Mouse (Mus musculus) liver, postnatal 0 days (tissue): ENCODE measurements around the gene Phf24. TPM values are rescaled to one million over a fixed set of nuclear protein-coding genes. Genes with fewer than 3 reads are reported as not detected.

Experiments
- ATAC-seq: fragments of 200-750 bp; cut with Nextera tagmentation; 2 replicates; pipeline ENCODE4 v1.8.0; 2017; ENCODE audit warnings: mild to moderate bottlenecking, moderate library complexity
- DNase-seq: peaks from one replicate; pipeline ENCODE4 v3.0.0-alpha.2; 2016
- H3K27ac ChIP-seq: fragments of 300-500 bp; sonication (generic); 2 replicates; pipeline ENCODE4 v1.5.1; 2014; ENCODE audit warnings: antibody characterized with exemption, moderate library complexity, mild to moderate bottlenecking, low read depth
- H3K27me3 ChIP-seq: fragments of 300-500 bp; sonication (generic); 2 replicates; pipeline ENCODE4 v1.6.1; 2014; ENCODE audit warnings: low read length, control low read depth, mixed read lengths; ENCODE audit not compliant: insufficient read depth
- H3K36me3 ChIP-seq: fragments of 300-500 bp; sonication (generic); replicated peaks from 2 replicates; pipeline ENCODE4 v1.6.1; 2014; ENCODE audit warnings: mild to moderate bottlenecking, control low read depth, low read length, moderate library complexity, mixed read lengths; ENCODE audit not compliant: insufficient read depth
- H3K4me1 ChIP-seq: fragments of 300-500 bp; sonication (generic); 2 replicates; pipeline ENCODE4 v1.6.1; 2014; ENCODE audit warnings: antibody characterized with exemption, mild to moderate bottlenecking, control low read depth; ENCODE audit not compliant: insufficient read depth
- H3K4me2 ChIP-seq: fragments of 300-500 bp; sonication (generic); 2 replicates; pipeline ENCODE4 v1.6.1; 2014; ENCODE audit warnings: low read depth, mild to moderate bottlenecking, low read length, moderate library complexity, mixed read lengths
- H3K4me3 ChIP-seq: fragments of 300-500 bp; sonication (generic); 2 replicates; pipeline ENCODE4 v1.5.1; 2014; ENCODE audit warnings: low read depth, low read length
- H3K9ac ChIP-seq: fragments of 300-500 bp; sonication (generic); replicated peaks from 2 replicates; pipeline ENCODE4 v1.6.1; 2014; ENCODE audit warnings: mild to moderate bottlenecking, moderate library complexity
- H3K9me3 ChIP-seq: fragments of 300-500 bp; sonication (generic); 2 replicates; pipeline ENCODE4 v1.6.1; 2016; ENCODE audit warnings: mild to moderate bottlenecking, control low read depth, low read length, mixed read lengths
- CTCF ChIP-seq: sonication (generic); IDR thresholded peaks from 2 replicates; pipeline ENCODE4 v1.5.1; 2016; ENCODE audit warnings: antibody characterized with exemption, low read depth
- EP300 ChIP-seq: IDR thresholded peaks from 2 replicates; pipeline ENCODE4 v1.6.1; 2016; ENCODE audit warnings: antibody characterized with exemption, low read depth, mild to moderate bottlenecking
- WGBS: fragments of 180-500 bp; shearing (Covaris S2); extraction: QIAGEN DNeasy Blood & Tissue Kit; methylation state at CpG from one replicate; pipeline ENCODE4 v1.1.7; 2014; ENCODE audit not compliant: insufficient replicate concordance; 5-methylcytosine and 5-hydroxymethylcytosine counted together
- polyA plus RNA-seq: library from polyadenylated mRNA; unstranded; fragments of >200 nt; fragmentation: Nextera tagmentation; extraction: Ambion mirVana; gene quantifications from 2 replicates; pipeline ENCODE4 v1.2.1, GENCODE M21; 2015

The Phf24 gene
- polyA plus RNA-seq: 0.11 and 0.12 TPM in 2 replicates

GRCm38 (mm10) chr4:42916617-42917401, at the start of gene Phf24:
Gene Phf24, plus strand, starts transcription at chr4:42916660.
- TF ChIP-seq EP300 (no peak), CTCF (no peak)
- Histone ChIP-seq H3K27me3 (peaks cover 40% of the 10 kb centered on the region), H3K4me3 (peak within 1 kb of the TSS; percentile 49), H3K36me3 (no peaks in the 10 kb centered on the region), H3K9ac (0 out of 2 replicates have a peak within 1 kb of the TSS, but pooled peaks have one; percentile 7), H3K4me2 (peak within 1 kb of the TSS; percentile 76), H3K4me1 (peaks cover 3% of the 10 kb centered on the region; the same call in 1 of the 2 replicates), H3K9me3 (no peaks in the 10 kb centered on the region), H3K27ac (no peak within 1 kb of the TSS)
- ATAC-seq (no peak), DNase-seq (no peak)
- 5% methylated on average over 48 of the region's 90 CpGs for WGBS

- Histone ChIP-seq H3K9ac (no peak overlapping the region), H3K4me2 (0 out of 2 replicates have a peak overlapping the region, but pooled peaks have one; percentile 7), H3K36me3 (no peaks in the 10 kb centered on the region), H3K4me3 (no peak overlapping the region), H3K4me1 (peaks cover 27% of the 10 kb centered on the region), H3K27ac (peak overlapping the region; percentile 66), H3K27me3 (no peaks in the 10 kb centered on the region), H3K9me3 (no peaks in the 10 kb centered on the region)
- peak; percentile 99 for TF ChIP-seq EP300
- no peak for TF ChIP-seq CTCF
- DNase-seq (no peak), ATAC-seq (peak; percentile 95)
- 29% methylated on average over 3 of the region's 3 CpGs for WGBS
These were observed 49.1 kb upstream of the Phf24 start for GRCm38 (mm10) chr4:42867390-42867789.

- no peak for DNase-seq
- peak overlapping the region; percentile 66 for H3K27ac ChIP-seq
- no peaks in the 10 kb centered on the region for H3K36me3 ChIP-seq
- WGBS: 78% methylated on average over 5 of the region's 5 CpGs
- no peak overlapping the region for H3K4me3 ChIP-seq
- peak overlapping the region; percentile 7; the same call in 1 of the 2 replicates for H3K4me2 ChIP-seq
- H3K9ac ChIP-seq: no peak overlapping the region
- no peaks in the 10 kb centered on the region for H3K27me3 ChIP-seq
- peaks cover 27% of the 10 kb centered on the region for H3K4me1 ChIP-seq
- no peak for ATAC-seq
- TF ChIP-seq EP300: no peak
- no peak for TF ChIP-seq CTCF
- H3K9me3 ChIP-seq: no peaks in the 10 kb centered on the region
These were observed 48.3 kb upstream of the Phf24 start for GRCm38 (mm10) chr4:42868193-42868592.

- Histone ChIP-seq H3K4me1 (peaks cover 27% of the 10 kb centered on the region), H3K9me3 (no peaks in the 10 kb centered on the region), H3K9ac (no peak overlapping the region), H3K4me3 (no peak overlapping the region), H3K36me3 (no peaks in the 10 kb centered on the region), H3K27ac (no peak overlapping the region), H3K4me2 (no peak overlapping the region), H3K27me3 (no peaks in the 10 kb centered on the region)
- ATAC-seq (no peak), DNase-seq (no peak)
- WGBS: 75% methylated on average over 5 of the region's 5 CpGs
- TF ChIP-seq EP300 (no peak), CTCF (peak; percentile 57)
These were observed 45.7 kb upstream of the Phf24 start for GRCm38 (mm10) chr4:42870748-42871147.

GRCm38 (mm10) chr4:42872151-42872550, 44.3 kb upstream of the Phf24 start:
- H3K27ac ChIP-seq: no peak overlapping the region
- H3K9ac ChIP-seq: no peak overlapping the region
- no peak overlapping the region for H3K4me3 ChIP-seq
- no peak for DNase-seq
- no peak for ATAC-seq
- no peaks in the 10 kb centered on the region for H3K36me3 ChIP-seq
- TF ChIP-seq CTCF: no peak
- no peak for TF ChIP-seq EP300
- H3K9me3 ChIP-seq: no peaks in the 10 kb centered on the region
- no peak overlapping the region for H3K4me2 ChIP-seq
- H3K4me1 ChIP-seq: peaks cover 18% of the 10 kb centered on the region
- 91% methylated on average over 7 of the region's 7 CpGs for WGBS
- no peaks in the 10 kb centered on the region for H3K27me3 ChIP-seq

- Histone ChIP-seq H3K9ac (no peak overlapping the region), H3K4me1 (peaks cover 17% of the 10 kb centered on the region), H3K27me3 (no peaks in the 10 kb centered on the region), H3K36me3 (no peaks in the 10 kb centered on the region), H3K4me2 (no peak overlapping the region), H3K27ac (no peak overlapping the region), H3K9me3 (no peaks in the 10 kb centered on the region), H3K4me3 (no peak overlapping the region)
- DNase-seq (no peak), ATAC-seq (no peak)
- 78% methylated on average over 16 of the region's 16 CpGs for WGBS
- TF ChIP-seq EP300 (no peak), CTCF (no peak)
These were observed 43.6 kb upstream of the Phf24 start for GRCm38 (mm10) chr4:42872746-42873435.
